Mouse (Mus musculus) heart, embryonic 11.5 days (tissue): ENCODE measurements around the gene Isy1. TPM values are rescaled to one million over a fixed set of nuclear protein-coding genes. Genes with fewer than 3 reads are reported as not detected.

ENCODE experiments used
- ATAC-seq: fragments of 200-750 bp; cut with Nextera tagmentation; replicated peaks from 2 replicates; pipeline ENCODE4 v1.8.0; 2017; ENCODE audit warnings: moderate library complexity; ENCODE audit not compliant: insufficient number of reproducible peaks, low FRiP score, low TSS enrichment
- H3K27ac ChIP-seq: fragments of 300-500 bp; sonication (generic); 2 replicates; pipeline ENCODE4 v1.5.1; 2014; ENCODE audit warnings: mild to moderate bottlenecking, low read depth, low read length
- H3K27me3 ChIP-seq: fragments of 300-500 bp; sonication (generic); 2 replicates; pipeline ENCODE4 v1.6.1; 2014; ENCODE audit warnings: mild to moderate bottlenecking, low read length, mixed read lengths; ENCODE audit not compliant: control insufficient read depth, insufficient read depth
- H3K36me3 ChIP-seq: fragments of 300-500 bp; sonication (generic); 2 replicates; pipeline ENCODE4 v1.6.1; 2014; ENCODE audit warnings: mild to moderate bottlenecking, low read length, moderate library complexity, mixed read lengths; ENCODE audit not compliant: control insufficient read depth, insufficient read depth
- H3K4me1 ChIP-seq: fragments of 300-500 bp; sonication (generic); 2 replicates; pipeline ENCODE4 v1.6.1; 2014; ENCODE audit warnings: low read length; ENCODE audit not compliant: control insufficient read depth, insufficient read depth
- H3K4me2 ChIP-seq: fragments of 300-500 bp; sonication (generic); 2 replicates; pipeline ENCODE4 v1.6.1; 2014; ENCODE audit warnings: mild to moderate bottlenecking, moderate library complexity
- H3K4me3 ChIP-seq: fragments of 300-500 bp; sonication (generic); 2 replicates; pipeline ENCODE4 v1.5.1; 2014; ENCODE audit warnings: low read depth, low read length
- H3K9ac ChIP-seq: fragments of 300-500 bp; sonication (generic); 2 replicates; pipeline ENCODE4 v1.6.1; 2014; ENCODE audit warnings: mild to moderate bottlenecking, low read depth, low read length, moderate library complexity
- H3K9me3 ChIP-seq: fragments of 300-500 bp; sonication (generic); replicated peaks from 2 replicates; pipeline ENCODE4 v1.6.1; 2016; ENCODE audit warnings: low read length; ENCODE audit not compliant: control insufficient read depth
- WGBS: fragments of 180-500 bp; shearing (Covaris S2); extraction: QIAGEN DNeasy Blood & Tissue Kit; methylation state at CpG from one replicate; pipeline ENCODE4 v1.1.7; 2014; ENCODE audit not compliant: insufficient replicate concordance; 5-methylcytosine and 5-hydroxymethylcytosine counted together
- polyA plus RNA-seq: library from polyadenylated mRNA; unstranded; fragments of >200 nt; fragmentation: Nextera tagmentation; extraction: Ambion mirVana; gene quantifications from 2 replicates; pipeline ENCODE4 v1.2.1, GENCODE M21; 2014

Isy1 gene
- polyA plus RNA-seq, 1 experiment from 2014 or later = 28.1 TPM

GRCm38 (mm10) chr6:87842254-87842653 lies 3.7 kb upstream of the Isy1 start:
- no peaks in the 10 kb centered on the region for H3K9me3 ChIP-seq
- no peak overlapping the region for H3K27ac ChIP-seq
- no peak overlapping the region for H3K9ac ChIP-seq
- no peaks in the 10 kb centered on the region for H3K27me3 ChIP-seq
- no peak for ATAC-seq
- WGBS = 17% methylated on average over 1 of the region's 1 CpGs
- peaks cover 7% of the 10 kb centered on the region; the same call in 1 of the 2 replicates for H3K4me1 ChIP-seq
- no peak overlapping the region for H3K4me2 ChIP-seq
- no peak overlapping the region for H3K4me3 ChIP-seq
- peaks cover 32% of the 10 kb centered on the region for H3K36me3 ChIP-seq

DNA sequence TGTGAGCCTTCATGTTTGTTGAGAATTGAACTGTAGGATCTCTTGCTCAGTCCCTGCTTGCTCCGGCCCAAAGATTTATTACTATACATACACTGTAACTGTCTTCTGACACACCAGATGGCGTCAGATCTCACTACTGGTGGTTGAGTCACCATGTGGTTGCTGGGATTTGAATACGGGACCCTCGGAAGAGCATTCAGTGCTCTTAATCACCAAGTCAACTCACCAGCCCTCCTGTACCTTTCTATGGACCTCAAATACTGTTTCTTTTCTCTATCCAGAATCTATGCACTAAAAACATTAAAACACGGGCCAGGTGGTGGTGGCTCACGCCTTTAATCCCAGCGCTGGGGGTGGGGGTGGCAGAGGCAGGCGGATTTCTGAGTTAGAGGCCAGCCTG lies 3.0 kb upstream of the Isy1 start:
- no peaks in the 10 kb centered on the region for H3K27me3 ChIP-seq
- ATAC-seq = no peak
- no peak overlapping the region for H3K9ac ChIP-seq
- no peak overlapping the region for H3K4me2 ChIP-seq
- WGBS = 81% methylated on average over 8 of the region's 8 CpGs
- H3K36me3 ChIP-seq = peaks cover 32% of the 10 kb centered on the region
- H3K4me1 ChIP-seq = 0 out of 2 replicates have a peak, but pooled peaks cover 5% of the 10 kb centered on the region
- H3K4me3 ChIP-seq = no peak overlapping the region
- no peaks in the 10 kb centered on the region for H3K9me3 ChIP-seq
- no peak overlapping the region for H3K27ac ChIP-seq

DNA sequence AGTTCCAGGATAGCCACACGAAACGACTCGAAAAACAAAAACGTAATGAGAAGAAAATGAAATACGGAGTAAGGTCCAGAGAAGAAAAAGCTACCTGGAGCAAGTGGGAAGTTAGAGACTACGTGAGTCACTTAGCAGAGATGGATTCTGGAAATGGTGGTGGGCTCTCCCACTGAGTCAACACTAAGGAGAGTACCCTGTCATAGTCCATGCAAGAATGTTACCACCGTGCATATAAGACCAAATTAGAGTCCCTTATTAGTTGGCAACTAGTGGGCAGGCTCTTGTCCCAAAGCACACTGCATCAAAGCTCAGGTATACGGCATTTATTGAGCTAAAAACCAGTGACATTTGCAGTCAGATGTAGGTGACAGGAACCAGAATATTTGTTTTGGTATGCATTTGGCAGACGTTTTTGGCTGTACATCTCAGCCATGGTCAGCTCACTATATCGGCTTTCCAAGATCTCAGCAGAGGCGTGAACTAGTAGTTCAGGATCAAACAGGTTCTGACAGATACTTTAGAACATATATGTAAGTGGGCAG lies 1.3 kb upstream of the Isy1 start:
- H3K9ac ChIP-seq = no peak overlapping the region
- peaks cover 31% of the 10 kb centered on the region for H3K36me3 ChIP-seq
- no peak overlapping the region for H3K4me3 ChIP-seq

GRCm38 (mm10) chr6:87835695-87836094 lies 2.9 kb downstream of the Isy1 start, which contains the start of gene Gm45140:
Gene Gm45140 (minus strand): TSS chr6:87835795.
- Histone ChIP-seq H3K27me3 (no peaks in the 10 kb centered on the region), H3K4me3 (no peak within 1 kb of the TSS), H3K27ac (no peak within 1 kb of the TSS), H3K9me3 (no peaks in the 10 kb centered on the region), H3K9ac (no peak within 1 kb of the TSS), H3K36me3 (peaks cover 10% of the 10 kb centered on the region; the same call in 1 of the 2 replicates), H3K4me1 (0 out of 2 replicates have a peak, but pooled peaks cover 5% of the 10 kb centered on the region), H3K4me2 (no peak within 1 kb of the TSS)
- 92% methylated on average over 7 of the region's 7 CpGs for WGBS
- no peak for ATAC-seq

More for the DNA sequence above, 1.3 kb upstream of the Isy1 start:
- H3K4me1 ChIP-seq = 0 out of 2 replicates have a peak, but pooled peaks cover 5% of the 10 kb centered on the region
- 56% methylated on average over 11 of the region's 11 CpGs for WGBS
- no peak overlapping the region for H3K27ac ChIP-seq
- no peak for ATAC-seq
- no peaks in the 10 kb centered on the region for H3K9me3 ChIP-seq
- no peaks in the 10 kb centered on the region for H3K27me3 ChIP-seq
- H3K4me2 ChIP-seq = peak overlapping the region; percentile 89

- Histone ChIP-seq H3K27ac (no peak overlapping the region), H3K4me2 (no peak overlapping the region), H3K36me3 (peaks cover 32% of the 10 kb centered on the region), H3K4me1 (no peaks in the 10 kb centered on the region), H3K27me3 (no peaks in the 10 kb centered on the region), H3K4me3 (no peak overlapping the region), H3K9ac (no peak overlapping the region), H3K9me3 (no peaks in the 10 kb centered on the region)
- ATAC-seq = no peak
- WGBS = 92% methylated on average over 2 of the region's 2 CpGs
Observed at GRCm38 (mm10) chr6:87820366-87820765, 18.2 kb downstream of the Isy1 start.

- Histone ChIP-seq H3K9me3 (no peaks in the 10 kb centered on the region), H3K4me1 (peaks cover 8% of the 10 kb centered on the region), H3K36me3 (peaks cover 9% of the 10 kb centered on the region), H3K27ac (no peak overlapping the region), H3K9ac (no peak overlapping the region), H3K4me2 (no peak overlapping the region), H3K4me3 (no peak overlapping the region), H3K27me3 (no peaks in the 10 kb centered on the region)
- ATAC-seq = no peak
- WGBS = 85% methylated on average over 5 of the region's 5 CpGs
Observed at GRCm38 (mm10) chr6:87814486-87814885, 24.1 kb downstream of the Isy1 start.

GRCm38 (mm10) chr6:87812656-87813055 lies 25.9 kb downstream of the Isy1 start:
- WGBS = 78% methylated on average over 1 of the region's 1 CpGs
- Histone ChIP-seq H3K27me3 (no peaks in the 10 kb centered on the region), H3K36me3 (peaks cover 5% of the 10 kb centered on the region; the same call in 1 of the 2 replicates), H3K4me3 (peak overlapping the region; percentile 80; the same call in 1 of the 2 replicates), H3K9me3 (no peaks in the 10 kb centered on the region), H3K4me2 (peak overlapping the region; percentile 97), H3K27ac (no peak overlapping the region), H3K4me1 (peaks cover 8% of the 10 kb centered on the region), H3K9ac (no peak overlapping the region; the same call in 1 of the 2 replicates)
- no peak for ATAC-seq

- H3K27ac ChIP-seq = peak within 1 kb of the TSS; percentile 60
- WGBS = 0% methylated on average over 52 of the region's 56 CpGs
- peaks cover 8% of the 10 kb centered on the region for H3K4me1 ChIP-seq
- H3K27me3 ChIP-seq = no peaks in the 10 kb centered on the region
- H3K36me3 ChIP-seq = peaks cover 3% of the 10 kb centered on the region; the same call in 1 of the 2 replicates
- H3K9ac ChIP-seq = peak within 1 kb of the TSS; percentile 84
- peak within 1 kb of the TSS; percentile 97 for H3K4me2 ChIP-seq
- H3K4me3 ChIP-seq = peak within 1 kb of the TSS; percentile 80
- H3K9me3 ChIP-seq = no peaks in the 10 kb centered on the region
- ATAC-seq = peak; percentile 95
Observed at GRCm38 (mm10) chr6:87811675-87812338, 26.8 kb downstream of the Isy1 start, which contains the start of gene Rab43. Gene Rab43 (minus strand): TSS chr6:87812164.
